Mouse (Mus musculus) forebrain, embryonic 10.5 days (tissue): ENCODE data around the gene Dnah11. TPM values are rescaled to one million over a fixed set of nuclear protein-coding genes. Genes with fewer than 3 reads are reported as not detected.

ENCODE experiments used
- DNase-seq: peaks from one replicate; pipeline ENCODE4 v3.0.0-alpha.2; 2017; ENCODE audit warnings: low spot score; ENCODE audit errors: extremely low spot score
- H3K27ac ChIP-seq: fragments of 300-500 bp; sonication (generic); 2 replicates; pipeline ENCODE4 v1.5.1; 2016; ENCODE audit warnings: mild to moderate bottlenecking
- H3K27me3 ChIP-seq: fragments of 300-500 bp; sonication (generic); 2 replicates; pipeline ENCODE4 v1.6.1; 2016; ENCODE audit warnings: mild to moderate bottlenecking; ENCODE audit not compliant: poor library complexity, severe bottlenecking
- H3K36me3 ChIP-seq: fragments of 300-500 bp; sonication (generic); replicated peaks from 2 replicates; pipeline ENCODE4 v1.6.1; 2016; ENCODE audit warnings: mild to moderate bottlenecking, moderate library complexity
- H3K4me1 ChIP-seq: fragments of 300-500 bp; sonication (generic); 2 replicates; pipeline ENCODE4 v1.6.1; 2016
- H3K4me3 ChIP-seq: fragments of 300-500 bp; sonication (generic); 2 replicates; pipeline ENCODE4 v1.5.1; 2016; ENCODE audit warnings: mild to moderate bottlenecking, moderate library complexity
- H3K9me3 ChIP-seq: fragments of 300-500 bp; sonication (generic); 2 replicates; pipeline ENCODE4 v1.6.1; 2016; ENCODE audit warnings: mild to moderate bottlenecking, moderate library complexity
- WGBS: fragments of 180-500 bp; shearing (Covaris S2); methylation state at CpG from one replicate; pipeline ENCODE4 v1.1.7; 2016; 5-methylcytosine and 5-hydroxymethylcytosine counted together
- polyA plus RNA-seq: library from polyadenylated mRNA; unstranded; fragments of >200 nt; fragmentation: Nextera tagmentation; extraction: Ambion mirVana; gene quantifications from 2 replicates; pipeline ENCODE4 v1.2.1, GENCODE M21; 2016

The Dnah11 gene
- polyA plus RNA-seq, 1 experiment from 2014 or later, result 0.07 TPM

DNA sequence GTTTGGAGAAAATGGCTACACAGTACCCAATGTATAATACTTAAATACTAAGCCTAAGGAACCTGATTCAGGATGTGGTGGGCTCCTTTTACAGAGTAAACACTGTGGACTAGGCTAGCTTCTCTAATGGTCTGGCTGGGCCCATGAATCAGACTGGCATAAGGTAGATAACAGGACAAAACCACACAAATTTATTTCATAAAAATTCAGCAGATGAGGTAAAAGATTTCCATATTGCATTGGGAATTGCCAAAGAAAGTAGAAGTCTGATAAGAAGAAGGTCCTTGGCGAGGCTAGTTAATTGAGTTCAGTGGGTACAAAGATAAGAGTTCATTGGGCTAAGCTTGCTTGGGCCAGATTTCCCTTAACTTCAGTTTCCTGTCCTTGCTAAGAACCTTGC is 358.1 kb downstream of the Dnah11 start:
- DNase-seq, result no peak
- no peak overlapping the region for H3K27ac ChIP-seq
- H3K27me3 ChIP-seq, result peaks cover 16% of the 10 kb centered on the region
- no peak overlapping the region for H3K4me3 ChIP-seq
- WGBS, result 87% methylated on average over 1 of the region's 1 CpGs
- no peaks in the 10 kb centered on the region for H3K9me3 ChIP-seq
- no peaks in the 10 kb centered on the region for H3K36me3 ChIP-seq
- peaks cover 29% of the 10 kb centered on the region for H3K4me1 ChIP-seq

- peaks cover 11% of the 10 kb centered on the region for H3K27me3 ChIP-seq
- H3K4me3 ChIP-seq, result no peak overlapping the region
- H3K9me3 ChIP-seq, result no peaks in the 10 kb centered on the region
- H3K36me3 ChIP-seq, result no peaks in the 10 kb centered on the region
- no peak for DNase-seq
- WGBS, result 90% methylated on average over 4 of the region's 4 CpGs
- no peak overlapping the region for H3K27ac ChIP-seq
- no peaks in the 10 kb centered on the region for H3K4me1 ChIP-seq
Observed at GRCm38 (mm10) chr12:117837376-117837775, 361.5 kb downstream of the Dnah11 start.

GRCm38 (mm10) chr12:117835371-117835770 is 363.5 kb downstream of the Dnah11 start:
- Histone ChIP-seq H3K4me1 (no peaks in the 10 kb centered on the region), H3K9me3 (no peaks in the 10 kb centered on the region), H3K27me3 (no peaks in the 10 kb centered on the region), H3K36me3 (no peaks in the 10 kb centered on the region), H3K27ac (no peak overlapping the region), H3K4me3 (no peak overlapping the region)
- DNase-seq, result no peak
- 80% methylated on average over 10 of the region's 10 CpGs for WGBS

DNA sequence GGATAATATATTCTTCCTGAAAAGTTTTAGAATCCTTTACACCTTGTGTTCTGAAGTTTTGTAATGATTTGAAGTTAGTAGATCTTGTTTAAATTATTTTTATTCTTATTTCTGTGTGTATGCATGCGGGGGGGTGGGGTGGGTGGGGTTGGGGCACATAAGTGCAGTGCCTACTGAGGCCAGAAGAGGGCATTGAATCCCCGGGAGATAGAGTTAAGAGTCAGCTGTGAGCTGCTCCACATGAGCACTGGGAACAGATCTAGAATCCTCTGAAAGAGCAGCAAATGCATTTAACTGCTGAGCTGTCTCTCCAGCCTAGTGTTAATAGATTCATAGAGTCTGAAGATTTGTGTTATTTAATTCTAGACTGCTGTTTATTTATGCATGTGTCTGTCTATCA is 364.2 kb downstream of the Dnah11 start:
- H3K9me3 ChIP-seq, result no peaks in the 10 kb centered on the region
- H3K4me1 ChIP-seq, result no peaks in the 10 kb centered on the region
- 83% methylated on average over 2 of the region's 2 CpGs for WGBS
- no peak for DNase-seq
- H3K27me3 ChIP-seq, result no peaks in the 10 kb centered on the region
- no peak overlapping the region for H3K27ac ChIP-seq
- H3K4me3 ChIP-seq, result no peak overlapping the region
- H3K36me3 ChIP-seq, result no peaks in the 10 kb centered on the region

- DNase-seq, result no peak
- no peaks in the 10 kb centered on the region for H3K9me3 ChIP-seq
- no peak overlapping the region for H3K4me3 ChIP-seq
- H3K27me3 ChIP-seq, result no peaks in the 10 kb centered on the region
- no peak overlapping the region for H3K27ac ChIP-seq
- H3K36me3 ChIP-seq, result no peaks in the 10 kb centered on the region
- WGBS, result 70% methylated on average over 5 of the region's 5 CpGs
- H3K4me1 ChIP-seq, result no peaks in the 10 kb centered on the region
Observed at GRCm38 (mm10) chr12:117832190-117832589, 366.7 kb downstream of the Dnah11 start.

DNA sequence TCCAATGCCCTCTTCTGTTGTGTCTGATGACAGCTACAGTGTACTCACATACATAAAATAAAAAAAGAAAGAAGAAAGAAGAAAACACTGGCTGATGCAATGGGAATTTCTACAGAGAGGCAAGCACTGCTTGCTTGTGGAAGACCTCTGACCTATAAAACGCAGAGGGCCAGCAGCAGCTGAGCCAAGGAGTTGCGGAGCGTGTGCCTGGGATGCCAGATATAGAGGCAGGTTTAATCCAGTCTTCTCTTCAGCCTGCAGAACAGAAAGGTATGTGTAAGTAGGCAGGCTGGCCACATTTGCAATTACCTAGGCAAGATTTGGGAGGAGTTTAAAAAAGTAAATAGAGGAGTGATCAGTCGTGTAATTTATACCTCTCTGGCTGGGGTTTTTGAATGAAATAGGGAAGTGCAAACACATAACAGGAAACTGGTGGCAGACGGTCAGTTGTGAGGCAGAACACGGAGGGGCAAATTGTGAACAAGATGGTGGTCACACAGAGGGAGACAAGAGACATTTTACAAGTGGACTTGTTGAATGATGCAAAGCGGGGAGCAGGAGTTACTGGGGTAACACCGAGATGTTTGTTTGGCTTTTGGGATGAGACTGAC is 367.4 kb downstream of the Dnah11 start:
- 83% methylated on average over 8 of the region's 8 CpGs for WGBS

GRCm38 (mm10) chr12:117828350-117828749 is 370.5 kb downstream of the Dnah11 start:
- Histone ChIP-seq H3K27me3 (no peaks in the 10 kb centered on the region), H3K27ac (no peak overlapping the region), H3K36me3 (no peaks in the 10 kb centered on the region), H3K9me3 (no peaks in the 10 kb centered on the region), H3K4me3 (no peak overlapping the region), H3K4me1 (no peaks in the 10 kb centered on the region)
- WGBS, result 92% methylated on average over 3 of the region's 3 CpGs
- no peak for DNase-seq

More for the DNA sequence above, 367.4 kb downstream of the Dnah11 start:
- Histone ChIP-seq H3K9me3 (no peaks in the 10 kb centered on the region), H3K36me3 (no peaks in the 10 kb centered on the region), H3K27me3 (no peaks in the 10 kb centered on the region), H3K4me3 (no peak overlapping the region), H3K4me1 (no peaks in the 10 kb centered on the region), H3K27ac (no peak overlapping the region)
- DNase-seq, result no peak

Other genes with a start within 250 kb of the Dnah11 start
- gene Sp4, start 102.4 kb upstream of the Dnah11 start, polyA plus RNA-seq, result 13.2 and 13.9 TPM in 2 replicates